Mouse (Mus musculus): ENCODE results near the gene Zfp846.

DNA sequence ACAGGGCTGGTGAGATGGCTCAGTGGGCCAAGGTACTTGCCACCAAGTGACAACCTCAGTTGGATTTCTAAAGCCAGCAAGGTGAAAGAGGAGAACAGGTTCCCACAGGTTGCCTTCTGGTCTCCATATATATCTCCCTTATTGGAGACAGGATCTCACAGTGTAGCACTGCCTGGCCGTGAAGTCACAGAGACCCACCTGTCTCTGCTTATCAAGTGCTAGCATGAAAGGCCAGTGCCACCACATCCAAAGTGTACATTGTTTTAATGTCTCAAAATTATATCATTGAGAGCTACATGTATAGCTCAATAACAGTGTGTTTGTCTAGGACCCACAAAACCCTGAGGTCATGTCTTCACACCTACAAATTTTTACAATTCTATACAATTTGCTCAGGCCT is 25.2 kb downstream of the Zfp846 start:
- no peak for TF ChIP-seq POLR2AphosphoS2 (IDR thresholded peaks at IDR 0.05; ENCODE audit: insufficient read length, low read depth)
- TF ChIP-seq CEBPB (IDR thresholded peaks at IDR 0.05; ENCODE audit: insufficient read depth, poor library complexity, severe bottlenecking), result no peak
- TF ChIP-seq POLR2A (IDR thresholded peaks at IDR 0.05; ENCODE audit: insufficient read length, low read depth), result no peak
- TF ChIP-seq E2F4 (IDR thresholded peaks at IDR 0.05; ENCODE audit: insufficient read depth), result no peak
- no peak for TF ChIP-seq TCF12 (IDR thresholded peaks at IDR 0.05; ENCODE audit: insufficient read depth, poor library complexity, severe bottlenecking)
- peak in 2 of 3 experiments; percentile 57 to 63 for TF ChIP-seq MYOD1 (IDR thresholded peaks at IDR 0.05; ENCODE audit: control insufficient read depth in 1 of 3, insufficient read length in 2 of 3, low read depth in 2 of 3)
- TF ChIP-seq USF1 (IDR thresholded peaks at IDR 0.05; ENCODE audit: low read depth), result no peak
